Mouse (Mus musculus) heart, adult 18-20 months (tissue): ENCODE data around the gene Bysl. TPM values are rescaled to one million over a fixed set of nuclear protein-coding genes. Genes with fewer than 3 reads are reported as not detected.

Experiments
- total RNA-seq, 2 experiments: library from RNA; stranded (reverse); gene quantifications; 2 replicates each; pipeline ENCODE4 v1.2.3; 2021

Bysl gene
- total RNA-seq, 2 experiments from 2014 or later, result 13.5 to 16.5 TPM

Other genes starting within 250 kb of the Bysl start
- gene Mrps10, start 242.6 kb downstream of the Bysl start, total RNA-seq, result 10 to 100 TPM; 24.5 to 25.1 TPM
- under 1 TPM in 1 of 2 experiments, not detected in 1; 0.23 TPM for gene Guca1b, start 226.1 kb downstream of the Bysl start, total RNA-seq
- gene Guca1a, start 210.9 kb downstream of the Bysl start, total RNA-seq, result under 1 TPM in 1 of 2 experiments, not detected in 1; 0.42 TPM
- 1 to 10 TPM; 1.3 to 2.1 TPM for gene AI661453, start 174.9 kb downstream of the Bysl start, total RNA-seq
- not detected for gene 1700001C19Rik, start 174.1 kb downstream of the Bysl start, total RNA-seq
- gene Taf8, start 109.2 kb downstream of the Bysl start, total RNA-seq, result 10 to 100 TPM; 10.2 to 10.4 TPM
- 10 to 100 TPM; 83.3 to 87.1 TPM for gene Ccnd3, start 106.4 kb downstream of the Bysl start, total RNA-seq
- 10 to 100 TPM; 19.0 to 19.5 TPM for gene Med20, start 90 bp upstream of the Bysl start, total RNA-seq
- 1 to 10 TPM; 1.9 to 3.4 TPM for gene Gm20517, start 97 bp upstream of the Bysl start, total RNA-seq
- gene Usp49, start 19.2 kb upstream of the Bysl start, total RNA-seq, result 1 to 10 TPM; 1.4 to 3.7 TPM
- 100 to 1,000 TPM; 118 to 129 TPM for gene Tomm6, start 76.9 kb upstream of the Bysl start, total RNA-seq
- gene Frs3, start 77.5 kb upstream of the Bysl start, total RNA-seq, result 1 to 10 TPM; 4.6 to 5.4 TPM
- gene Gm21981, start 83.0 kb upstream of the Bysl start, total RNA-seq, result under 1 TPM; 0.40 to 0.75 TPM
- gene Prickle4, start 83.2 kb upstream of the Bysl start, total RNA-seq, result 1 to 10 TPM; 4.3 to 5.1 TPM
- gene Pgc, start 115.3 kb upstream of the Bysl start, total RNA-seq, result not detected
- 10 to 100 TPM; 35.0 to 40.0 TPM for gene Tfeb, start 125.5 kb upstream of the Bysl start, total RNA-seq
- gene Mdfi, start 223.2 kb upstream of the Bysl start, total RNA-seq, result 1 to 10 TPM in 1 of 2 experiments, under 1 TPM in 1; 0.40 to 1.3 TPM